8 mouse cellular contexts compared by ENCODE assay signal in the genomic region with DNA sequence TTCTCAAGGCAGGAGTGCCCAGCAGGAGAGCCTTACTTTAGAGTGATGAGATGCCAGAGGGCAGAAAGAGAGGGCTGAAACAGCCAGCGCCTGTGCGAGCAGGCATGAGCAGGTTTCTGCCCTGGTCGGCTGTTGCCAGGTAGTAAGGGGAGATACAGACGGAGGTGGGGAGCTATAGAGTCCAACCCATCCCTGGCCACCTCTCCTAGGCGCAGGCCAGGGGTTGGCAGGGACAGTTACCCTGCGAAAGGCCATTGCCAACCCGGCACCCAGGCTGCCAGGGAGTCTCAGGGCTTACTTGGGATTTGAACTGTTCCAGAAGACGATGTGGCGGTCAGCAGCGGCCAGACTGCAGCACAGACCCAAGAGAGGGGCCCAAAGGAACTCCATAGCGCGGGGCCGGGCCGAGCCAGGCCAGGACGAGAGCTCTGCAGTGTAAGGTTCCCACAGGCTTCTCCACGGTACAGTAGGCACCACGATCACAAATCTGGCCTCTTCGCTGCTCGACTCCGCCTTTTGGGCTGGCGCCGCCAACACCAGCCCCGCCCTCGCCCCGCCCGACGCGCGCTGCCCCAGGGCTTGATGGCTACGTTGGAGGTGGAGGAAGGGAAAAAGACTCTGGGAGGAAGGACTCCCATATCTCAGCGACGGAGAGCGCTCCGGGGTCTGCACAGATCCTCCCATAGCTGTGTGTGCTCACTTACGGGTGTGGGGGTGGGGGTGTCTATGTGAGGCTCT. TPM values are rescaled to one million over a fixed set of nuclear protein-coding genes. Genes with fewer than 3 reads are reported as not detected.
DNase-seq lines count a peak whose midpoint lies in the region; ATAC-seq and TF ChIP-seq lines count a peak whose summit lies in the region.

No protein-coding gene starts in this region.

- 2% methylated on average over 35 of the region's 35 CpGs for whole genome bisulfite sequencing in forebrain, embryonic 15.5 days
- 1% methylated on average over 35 of the region's 35 CpGs for WGBS in lung, postnatal 0 days
- WGBS in olfactory bulb, adult 2 months, result 11% methylated on average over 35 of the region's 35 CpGs

- H3K9me3 ChIP-seq in MEL (replicated peaks; ENCODE audit: insufficient read depth, low read length), result no peaks in the 10 kb centered on the region
- H3K9me3 ChIP-seq in forebrain, embryonic 15.5 days, result no peaks in the 10 kb centered on the region
- no peaks in the 10 kb centered on the region for H3K9me3 ChIP-seq in lung, postnatal 0 days (ENCODE audit: low read length)

- intact Hi-C loops in heart, postnatal 25 days (cut with DNase I), result no loop called here

- TF ChIP-seq CTCF in MEL (IDR thresholded peaks at IDR 0.05 in 2 of 3, conservative IDR thresholded peaks at IDR 0.05 in 1 of 3; ENCODE audit: control insufficient read depth in 1 of 3, insufficient read depth in 1 of 3, low read depth in 2 of 3, low read length in 3 of 3, poor library complexity in 1 of 3, severe bottlenecking in 1 of 3), result no peak
- no peak for TF ChIP-seq CTCF in lung, postnatal 0 days (IDR thresholded peaks at IDR 0.05)
- no peak for TF ChIP-seq CTCF in olfactory bulb, adult 2 months (IDR thresholded peaks at IDR 0.05; ENCODE audit: insufficient read depth, low read depth, low read length)

- ATAC-seq in cerebellum, adult (ENCODE audit: insufficient number of reproducible peaks, low FRiP score, low TSS enrichment), result peak; percentile 71
- peak; percentile 69 for ATAC-seq in forebrain, embryonic 15.5 days (replicated peaks)
- ATAC-seq in lung, postnatal 0 days, result peak; percentile 80

- H3K4me1 ChIP-seq in MEL (ENCODE audit: control insufficient read depth in 1 of 2, insufficient read depth in 2 of 2, low read length in 2 of 2), result no peaks in the 10 kb centered on the region
- H3K4me1 ChIP-seq in forebrain, embryonic 15.5 days, result peaks cover 41% of the 10 kb centered on the region
- peaks cover 8% of the 10 kb centered on the region; the same call in 1 of the 2 replicates for H3K4me1 ChIP-seq in lung, postnatal 0 days (ENCODE audit: insufficient read depth, low read depth, low read length)
- H3K4me1 ChIP-seq in olfactory bulb, adult 2 months (ENCODE audit: control insufficient read depth, insufficient read depth, low read length), result peaks cover 28% of the 10 kb centered on the region

- peak; percentile 62 for DNase-seq in MEL (ENCODE audit: low read depth, low spot score)
- peak; percentile 81 for DNase-seq in heart, postnatal 25 days (ENCODE audit: low spot score)
- DNase-seq in layer of hippocampus, adult 8-10 months (ENCODE audit: low spot score in 2 of 2), result peak; percentile 78 to 84
- peak; percentile 95 for DNase-seq in lung, postnatal 0 days (ENCODE audit: low spot score)
- DNase-seq in urinary bladder, postnatal 36 days (ENCODE audit: low spot score in 2 of 2), result peak; percentile 86 to 87

- H3K4me3 ChIP-seq in MEL (ENCODE audit: control insufficient read depth in 1 of 2, insufficient read depth in 1 of 2, low read depth in 2 of 2, low read length in 2 of 2), result peak overlapping the region; percentile 24 to 41; a peak in 3 of 4 replicates
- H3K4me3 ChIP-seq in forebrain, embryonic 15.5 days, result peak overlapping the region; percentile 49
- peak overlapping the region; percentile 76 for H3K4me3 ChIP-seq in lung, postnatal 0 days (ENCODE audit: low read depth, low read length)
- H3K4me3 ChIP-seq in olfactory bulb, adult 2 months (ENCODE audit: insufficient read depth, low read depth, low read length), result peak overlapping the region; percentile 49

- TF ChIP-seq EP300 in MEL (IDR thresholded peaks at IDR 0.05; ENCODE audit: low read depth in 1 of 2, low read length in 2 of 2), result no peak
- 0 out of 2 replicates have a peak, but pooled peaks have one; percentile 14 for TF ChIP-seq EP300 in lung, postnatal 0 days (IDR thresholded peaks at IDR 0.05)

- no peak for TF ChIP-seq RAD21 in MEL (IDR thresholded peaks at IDR 0.05; ENCODE audit: low read depth, low read length)

- H3K27me3 ChIP-seq in MEL (ENCODE audit: control insufficient read depth in 1 of 2, insufficient read depth in 2 of 2, low read length in 2 of 2), result peaks cover 29 to 42% of the 10 kb centered on the region in 2 experiments
- H3K27me3 ChIP-seq in forebrain, embryonic 15.5 days, result peaks cover 5% of the 10 kb centered on the region; the same call in 1 of the 2 replicates
- H3K27me3 ChIP-seq in lung, postnatal 0 days (replicated peaks; ENCODE audit: insufficient read depth, low read length), result no peaks in the 10 kb centered on the region

- TF ChIP-seq POLR2A in MEL (IDR thresholded peaks at IDR 0.05; ENCODE audit: control insufficient read depth in 1 of 2, insufficient read depth in 1 of 2, low read depth in 1 of 2, low read length in 2 of 2, poor library complexity in 1 of 2), result no peak
- 0 out of 2 replicates have a peak, but pooled peaks have one; percentile 24 for TF ChIP-seq POLR2A in olfactory bulb, adult 2 months (IDR thresholded peaks at IDR 0.05; ENCODE audit: insufficient read depth, low read depth, low read length)

- H3K9ac ChIP-seq in MEL (ENCODE audit: control insufficient read depth, low read depth, low read length, poor library complexity, severe bottlenecking), result no peak overlapping the region; the same call in 1 of the 2 replicates
- H3K9ac ChIP-seq in forebrain, embryonic 15.5 days (replicated peaks), result peak overlapping the region; percentile 44
- H3K9ac ChIP-seq in lung, postnatal 0 days (replicated peaks; ENCODE audit: low read depth), result peak overlapping the region; percentile 81

- H3K4me2 ChIP-seq in forebrain, embryonic 15.5 days (replicated peaks), result peak overlapping the region; percentile 92
- peak overlapping the region; percentile 81 for H3K4me2 ChIP-seq in lung, postnatal 0 days (replicated peaks; ENCODE audit: low read depth, low read length)

- no peak overlapping the region for H3K27ac ChIP-seq in MEL (ENCODE audit: control insufficient read depth, low read depth, low read length)
- peak overlapping the region; percentile 53 for H3K27ac ChIP-seq in forebrain, embryonic 15.5 days (replicated peaks)
- H3K27ac ChIP-seq in lung, postnatal 0 days (ENCODE audit: low read length), result peak overlapping the region; percentile 97
- H3K27ac ChIP-seq in olfactory bulb, adult 2 months (ENCODE audit: insufficient read depth, low read depth, low read length), result peak overlapping the region; percentile 48

- H3K36me3 ChIP-seq in MEL (ENCODE audit: control insufficient read depth in 1 of 2, insufficient read depth in 2 of 2, low read length in 2 of 2), result no peaks in the 10 kb centered on the region
- H3K36me3 ChIP-seq in forebrain, embryonic 15.5 days, result no peaks in the 10 kb centered on the region
- 0 out of 2 replicates have a peak, but pooled peaks cover 12% of the 10 kb centered on the region for H3K36me3 ChIP-seq in lung, postnatal 0 days (ENCODE audit: insufficient read depth, low read length)

- H3K79me2 ChIP-seq in MEL (ENCODE audit: control insufficient read depth, insufficient read depth, low read length, poor library complexity), result no peaks in the 10 kb centered on the region

RNA-seq across cellular contexts. Expression of a gene that starts 1.6 kb away (rescaled TPM):
- total RNA-seq in MEL (2012; rRNA removed), result not detected in 2 replicates
- polyA plus RNA-seq in MEL (2012; ENCODE audit: insufficient read depth in 1 of 2, insufficient read length in 2 of 2, low read depth in 1 of 2, low replicate concordance in 2 of 2, missing spikeins in 1 of 2), result not detected
- 9.2 and 9.9 TPM in 2 replicates for polyA plus RNA-seq in forebrain, embryonic 15.5 days (2015; fragmentation: Nextera tagmentation; extraction: Ambion mirVana)
- total RNA-seq in heart, postnatal 25 days (2021), result 10 to 100 TPM; 29.4 to 33.5 TPM
- total RNA-seq in layer of hippocampus, adult 8-10 months (2022), result 10 to 100 TPM in 2 of 4 experiments, 1 to 10 TPM in 2; 7.9 to 12.6 (median 10.5) TPM
- polyA plus RNA-seq in lung, postnatal 0 days (2015; fragmentation: Nextera tagmentation; extraction: Ambion mirVana), result 174 and 188 TPM in 2 replicates
- not detected in 2 replicates for polyA plus RNA-seq in olfactory bulb, adult 2 months (2012; ENCODE audit: insufficient read depth, insufficient read length, low replicate concordance, missing spikeins)

RNA-seq across cellular contexts. Expression of a gene that starts 9.0 kb away (rescaled TPM):
- 17.2 and 22.5 TPM in 2 replicates for total RNA-seq in MEL (2012; rRNA removed)
- 10 to 100 TPM in 1 of 2 experiments, not detected in 1; 45.9 TPM for polyA plus RNA-seq in MEL (2012; ENCODE audit: insufficient read depth in 1 of 2, insufficient read length in 2 of 2, low read depth in 1 of 2, low replicate concordance in 2 of 2, missing spikeins in 1 of 2)
- 35.4 and 40.6 TPM in 2 replicates for polyA plus RNA-seq in forebrain, embryonic 15.5 days (2015; fragmentation: Nextera tagmentation; extraction: Ambion mirVana)
- total RNA-seq in heart, postnatal 25 days (2021), result 10 to 100 TPM; 21.0 TPM
- total RNA-seq in layer of hippocampus, adult 8-10 months (2022), result 10 to 100 TPM; 51.8 to 69.9 (median 58.2) TPM
- polyA plus RNA-seq in lung, postnatal 0 days (2015; fragmentation: Nextera tagmentation; extraction: Ambion mirVana), result 95.7 and 96.4 TPM in 2 replicates
- polyA plus RNA-seq in olfactory bulb, adult 2 months (2012; ENCODE audit: insufficient read depth, insufficient read length, low replicate concordance, missing spikeins), result not detected in 2 replicates

RNA-seq across cellular contexts. Expression of a gene that starts 20.2 kb away (rescaled TPM):
- 246 and 271 TPM in 2 replicates for total RNA-seq in MEL (2012; rRNA removed)
- polyA plus RNA-seq in MEL (2012; ENCODE audit: insufficient read depth in 1 of 2, insufficient read length in 2 of 2, low read depth in 1 of 2, low replicate concordance in 2 of 2, missing spikeins in 1 of 2), result 100 to 1,000 TPM in 1 of 2 experiments, not detected in 1; 237 TPM
- polyA plus RNA-seq in forebrain, embryonic 15.5 days (2015; fragmentation: Nextera tagmentation; extraction: Ambion mirVana), result 76.5 and 89.6 TPM in 2 replicates
- 10 to 100 TPM; 51.7 to 53.9 TPM for total RNA-seq in heart, postnatal 25 days (2021)
- 10 to 100 TPM; 44.2 to 67.3 (median 61.7) TPM for total RNA-seq in layer of hippocampus, adult 8-10 months (2022)
- 125 and 136 TPM in 2 replicates for polyA plus RNA-seq in lung, postnatal 0 days (2015; fragmentation: Nextera tagmentation; extraction: Ambion mirVana)
- not detected in 2 replicates for polyA plus RNA-seq in olfactory bulb, adult 2 months (2012; ENCODE audit: insufficient read depth, insufficient read length, low replicate concordance, missing spikeins)

RNA-seq across cellular contexts. Expression of a gene that starts 33.2 kb away (rescaled TPM):
- total RNA-seq in MEL (2012; rRNA removed), result 2.4 and 3.3 TPM in 2 replicates
- polyA plus RNA-seq in MEL (2012; ENCODE audit: insufficient read depth in 1 of 2, insufficient read length in 2 of 2, low read depth in 1 of 2, low replicate concordance in 2 of 2, missing spikeins in 1 of 2), result 1 to 10 TPM in 1 of 2 experiments, not detected in 1; 7.7 TPM
- 57.7 and 58.7 TPM in 2 replicates for polyA plus RNA-seq in forebrain, embryonic 15.5 days (2015; fragmentation: Nextera tagmentation; extraction: Ambion mirVana)
- total RNA-seq in heart, postnatal 25 days (2021), result under 1 TPM; 0.47 to 0.59 TPM
- total RNA-seq in layer of hippocampus, adult 8-10 months (2022), result 10 to 100 TPM; 74.0 to 89.3 (median 80.2) TPM
- polyA plus RNA-seq in lung, postnatal 0 days (2015; fragmentation: Nextera tagmentation; extraction: Ambion mirVana), result 1.8 and 2.1 TPM in 2 replicates
- polyA plus RNA-seq in olfactory bulb, adult 2 months (2012; ENCODE audit: insufficient read depth, insufficient read length, low replicate concordance, missing spikeins), result not detected in 2 replicates

RNA-seq across cellular contexts. Expression of a gene that starts 33.6 kb away (rescaled TPM):
- 171 and 180 TPM in 2 replicates for total RNA-seq in MEL (2012; rRNA removed)
- 100 to 1,000 TPM in 1 of 2 experiments, not detected in 1; 497 TPM for polyA plus RNA-seq in MEL (2012; ENCODE audit: insufficient read depth in 1 of 2, insufficient read length in 2 of 2, low read depth in 1 of 2, low replicate concordance in 2 of 2, missing spikeins in 1 of 2)
- polyA plus RNA-seq in forebrain, embryonic 15.5 days (2015; fragmentation: Nextera tagmentation; extraction: Ambion mirVana), result 192 and 205 TPM in 2 replicates
- 10 to 100 TPM; 73.5 to 87.6 TPM for total RNA-seq in heart, postnatal 25 days (2021)
- 10 to 100 TPM; 73.9 to 82.9 (median 79.4) TPM for total RNA-seq in layer of hippocampus, adult 8-10 months (2022)
- polyA plus RNA-seq in lung, postnatal 0 days (2015; fragmentation: Nextera tagmentation; extraction: Ambion mirVana), result 282 and 309 TPM in 2 replicates
- not detected in 2 replicates for polyA plus RNA-seq in olfactory bulb, adult 2 months (2012; ENCODE audit: insufficient read depth, insufficient read length, low replicate concordance, missing spikeins)

Comparison
In these comparisons a context has a peak if more than half of its experiments do, and no peak if none do; other contexts are left out.
1. RNA of a gene that starts 1.6 kb away (polyA plus RNA-seq): 174 to 188 TPM in lung, postnatal 0 days; 9.2 to 9.9 TPM in forebrain, embryonic 15.5 days, not detected in MEL and not detected in olfactory bulb, adult 2 months; every median in the first group is over 10 times any median in the second.
2. Peak in every context shown above with its lines, with median percentiles within 50 percentile points of each other: DNase-seq, H3K4me3 ChIP-seq and ATAC-seq.